Mouse (Mus musculus): ENCODE results near the gene Mfsd13b. TPM values are rescaled to one million over a fixed set of nuclear protein-coding genes. Genes with fewer than 3 reads are reported as not detected.
A peak's percentile ranks its signal among the peaks of the same experiment; 100 is the strongest.
"Not testable (repeated sequence)": the region's sequence is repeated elsewhere in the genome, so short reads cannot be mapped to it uniquely, and the experiment has no call there.

Mfsd13b gene
- polyA plus RNA-seq, 2 experiments, result 0.36 to 0.55 TPM

DNA sequence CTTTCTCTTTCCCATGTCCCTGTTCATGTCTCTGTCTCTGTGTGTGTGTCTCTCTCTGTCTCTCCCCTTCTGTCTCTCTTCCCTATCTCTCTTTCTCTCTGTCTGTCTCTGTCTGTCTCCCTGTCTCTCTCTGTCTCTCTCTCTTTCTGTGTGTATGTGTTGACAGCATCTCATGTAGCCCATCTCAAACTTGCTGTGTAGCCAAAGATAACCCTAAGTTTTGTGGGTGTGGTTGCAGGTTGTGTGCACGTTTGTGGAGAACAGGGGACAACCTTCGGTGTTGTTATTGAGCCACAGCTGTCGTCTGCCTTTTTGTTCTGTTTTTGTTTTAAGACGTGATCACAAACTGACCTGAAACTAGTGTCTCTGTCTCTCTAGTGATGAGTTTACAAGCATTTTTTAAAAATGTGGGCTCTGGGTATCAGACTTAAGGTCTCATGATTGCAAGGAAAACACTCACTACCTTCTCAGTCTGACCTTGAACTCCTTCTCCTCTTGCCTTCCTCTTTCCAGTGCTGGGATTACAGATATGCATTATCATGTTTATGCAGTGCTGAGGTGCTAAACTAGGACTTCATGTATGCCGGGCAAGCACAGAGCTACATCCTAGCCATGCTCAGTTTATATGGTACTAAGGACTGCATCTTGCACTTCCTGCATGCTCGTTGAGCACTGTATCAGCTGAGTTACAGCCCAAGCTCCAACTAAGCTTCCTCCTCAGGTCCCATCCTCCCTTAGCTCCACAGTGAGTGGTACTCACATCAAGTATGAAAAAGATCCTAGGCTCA is 43.1 kb downstream of the Mfsd13b start:
- no peak overlapping the region for H3K27ac ChIP-seq (replicated peaks; ENCODE audit: low read depth, low read length)
- no peaks in the 10 kb centered on the region for H3K9me3 ChIP-seq (ENCODE audit: control insufficient read depth, low read length)
- H3K9ac ChIP-seq (ENCODE audit: low read depth, low read length, severe bottlenecking), result no peak overlapping the region
- peaks cover 8% of the 10 kb centered on the region for H3K4me1 ChIP-seq (ENCODE audit: control insufficient read depth, insufficient read depth, low read length)
- H3K4me3 ChIP-seq (replicated peaks; ENCODE audit: low read length), result no peak overlapping the region
- H3K4me2 ChIP-seq (replicated peaks; ENCODE audit: low read depth, low read length, severe bottlenecking), result no peak overlapping the region
- ATAC-seq (ENCODE audit: low FRiP score, low read depth) (no peak), DNase-seq (ENCODE audit: low spot score) (no peak)
- H3K27me3 ChIP-seq (ENCODE audit: control insufficient read depth, insufficient read depth, low read length), result no peaks in the 10 kb centered on the region
- 55% methylated on average over 6 of the region's 6 CpGs for WGBS
- no peak for TF ChIP-seq POLR2A (IDR thresholded peaks at IDR 0.05; ENCODE audit: borderline replicate concordance, extremely low read depth, insufficient read depth, insufficient read length)
- no peaks in the 10 kb centered on the region for H3K36me3 ChIP-seq (ENCODE audit: control insufficient read depth, insufficient read depth, low read length)

DNA sequence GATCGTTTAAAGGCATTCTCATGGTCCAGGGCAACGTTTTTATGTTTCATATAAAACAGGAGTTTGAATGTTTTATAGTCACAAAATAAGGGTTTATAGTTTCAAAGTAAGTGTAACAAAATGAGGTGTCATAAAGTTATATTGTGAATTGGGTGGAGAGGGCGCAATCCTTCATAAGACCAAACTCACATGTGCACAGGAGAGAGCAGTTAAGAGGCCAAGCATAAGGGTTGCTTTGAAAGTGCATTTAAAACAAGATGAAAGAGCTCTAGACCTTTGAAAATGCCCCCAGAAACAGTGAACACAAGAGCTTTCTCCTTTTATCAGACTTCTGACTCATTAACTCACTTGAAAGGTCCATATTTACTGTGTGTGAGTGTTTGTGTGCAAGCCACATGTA is 44.0 kb downstream of the Mfsd13b start:
- DNase-seq (ENCODE audit: low spot score), result no peak
- 28% methylated on average over 3 of the region's 3 CpGs for WGBS
- H3K4me1 ChIP-seq (ENCODE audit: control insufficient read depth, insufficient read depth, low read length), result peaks cover 6% of the 10 kb centered on the region
- H3K9ac ChIP-seq (ENCODE audit: low read depth, low read length, severe bottlenecking), result no peak overlapping the region
- no peaks in the 10 kb centered on the region for H3K27me3 ChIP-seq (ENCODE audit: control insufficient read depth, insufficient read depth, low read length)
- no peak overlapping the region for H3K27ac ChIP-seq (replicated peaks; ENCODE audit: low read depth, low read length)
- no peak for ATAC-seq (ENCODE audit: low FRiP score, low read depth)
- H3K4me3 ChIP-seq (replicated peaks; ENCODE audit: low read length), result no peak overlapping the region
- no peak overlapping the region for H3K4me2 ChIP-seq (replicated peaks; ENCODE audit: low read depth, low read length, severe bottlenecking)
- no peaks in the 10 kb centered on the region for H3K9me3 ChIP-seq (ENCODE audit: control insufficient read depth, low read length)
- TF ChIP-seq POLR2A (IDR thresholded peaks at IDR 0.05; ENCODE audit: borderline replicate concordance, extremely low read depth, insufficient read depth, insufficient read length), result no peak
- no peaks in the 10 kb centered on the region for H3K36me3 ChIP-seq (ENCODE audit: control insufficient read depth, insufficient read depth, low read length)

DNA sequence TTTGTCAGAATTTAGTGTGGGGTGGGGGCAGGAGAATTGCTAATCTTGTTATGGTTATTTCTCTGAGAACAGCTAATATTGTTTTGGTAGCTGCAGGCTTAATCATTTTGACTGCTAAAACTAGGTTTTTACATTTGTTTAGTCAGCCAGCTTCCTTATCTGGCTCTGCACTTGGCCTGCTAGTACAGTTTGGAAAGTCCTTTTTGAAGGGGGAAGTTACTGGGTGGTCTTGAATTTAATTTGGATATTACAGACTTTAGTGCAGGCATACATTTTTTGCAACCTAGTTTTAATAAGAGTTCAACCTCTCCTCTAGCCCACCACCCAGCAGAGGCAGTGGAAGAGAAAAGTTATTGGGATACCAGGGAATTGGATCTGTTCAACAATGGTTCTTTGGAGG is 47.6 kb downstream of the Mfsd13b start:
- not testable (repeated sequence) for H3K9ac ChIP-seq (ENCODE audit: low read depth, low read length, severe bottlenecking); H3K36me3 ChIP-seq (ENCODE audit: control insufficient read depth, insufficient read depth, low read length); H3K4me2 ChIP-seq (replicated peaks; ENCODE audit: low read depth, low read length, severe bottlenecking); H3K9me3 ChIP-seq (ENCODE audit: control insufficient read depth, low read length); ATAC-seq (ENCODE audit: low FRiP score, low read depth); H3K4me3 ChIP-seq (replicated peaks; ENCODE audit: low read length); H3K4me1 ChIP-seq (ENCODE audit: control insufficient read depth, insufficient read depth, low read length); H3K27ac ChIP-seq (replicated peaks; ENCODE audit: low read depth, low read length); H3K27me3 ChIP-seq (ENCODE audit: control insufficient read depth, insufficient read depth, low read length); DNase-seq (ENCODE audit: low spot score)

DNA sequence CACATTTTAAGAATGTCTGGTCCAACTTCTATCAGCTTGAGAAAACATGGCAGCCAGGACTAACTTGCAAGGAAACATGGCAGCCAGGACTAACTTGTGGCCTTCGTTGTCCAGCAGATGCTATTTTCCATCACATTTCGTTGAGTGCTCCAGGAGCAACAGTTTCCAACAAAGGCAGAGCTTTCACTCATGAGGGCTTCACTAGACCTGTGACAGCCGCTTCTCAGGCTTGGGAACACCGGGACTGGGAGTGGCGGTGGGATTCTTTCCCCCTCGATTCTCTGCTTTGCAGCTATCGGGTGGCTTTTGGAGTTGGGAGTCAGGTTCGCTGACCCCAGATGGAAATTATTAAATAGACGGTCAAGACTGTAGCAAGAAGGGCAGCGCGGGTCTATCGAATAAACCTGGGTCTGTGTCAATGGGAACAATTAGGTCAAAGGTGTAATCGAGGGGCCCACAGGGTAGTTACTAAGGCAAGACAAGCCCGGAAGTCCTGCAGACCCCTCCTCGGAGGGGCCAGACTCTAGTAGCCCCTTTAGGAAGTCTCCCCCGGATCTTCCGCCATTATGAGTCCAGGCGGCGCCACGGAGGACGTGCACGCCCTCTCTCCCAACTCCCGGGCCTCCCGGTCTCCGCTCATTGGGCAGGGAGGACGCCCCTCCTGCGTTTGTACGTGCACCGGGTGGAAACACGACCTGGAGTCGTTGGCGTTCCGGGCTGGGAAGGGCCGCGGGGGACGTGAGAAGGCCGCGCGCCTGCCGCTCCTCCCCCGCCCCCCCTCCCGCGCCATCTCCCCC is 51.7 kb downstream of the Mfsd13b start, which contains the start of gene Mettl9:
Gene Mettl9, plus strand, starts transcription at position 590 of the 797 bp plus-strand sequence.
- Histone ChIP-seq H3K9me3 (ENCODE audit: control insufficient read depth, low read length) (no peaks in the 10 kb centered on the region), H3K9ac (ENCODE audit: low read depth, low read length, severe bottlenecking) (peak within 1 kb of the TSS; percentile 99), H3K27me3 (ENCODE audit: control insufficient read depth, insufficient read depth, low read length) (no peaks in the 10 kb centered on the region), H3K27ac (replicated peaks; ENCODE audit: low read depth, low read length) (peak within 1 kb of the TSS; percentile 98), H3K36me3 (ENCODE audit: control insufficient read depth, insufficient read depth, low read length) (no peaks in the 10 kb centered on the region), H3K4me3 (replicated peaks; ENCODE audit: low read length) (peak within 1 kb of the TSS; percentile 94), H3K4me1 (ENCODE audit: control insufficient read depth, insufficient read depth, low read length) (peaks cover 30% of the 10 kb centered on the region), H3K4me2 (replicated peaks; ENCODE audit: low read depth, low read length, severe bottlenecking) (peak within 1 kb of the TSS; percentile 70)
- WGBS, result 2% methylated on average over 38 of the region's 43 CpGs
- peak; percentile 99 for ATAC-seq (ENCODE audit: low FRiP score, low read depth)
- peak; percentile 92 for DNase-seq (ENCODE audit: low spot score)
- TF ChIP-seq POLR2A (IDR thresholded peaks at IDR 0.05; ENCODE audit: borderline replicate concordance, extremely low read depth, insufficient read depth, insufficient read length), result peak; percentile 75; the same call in 1 of the 2 replicates

DNA sequence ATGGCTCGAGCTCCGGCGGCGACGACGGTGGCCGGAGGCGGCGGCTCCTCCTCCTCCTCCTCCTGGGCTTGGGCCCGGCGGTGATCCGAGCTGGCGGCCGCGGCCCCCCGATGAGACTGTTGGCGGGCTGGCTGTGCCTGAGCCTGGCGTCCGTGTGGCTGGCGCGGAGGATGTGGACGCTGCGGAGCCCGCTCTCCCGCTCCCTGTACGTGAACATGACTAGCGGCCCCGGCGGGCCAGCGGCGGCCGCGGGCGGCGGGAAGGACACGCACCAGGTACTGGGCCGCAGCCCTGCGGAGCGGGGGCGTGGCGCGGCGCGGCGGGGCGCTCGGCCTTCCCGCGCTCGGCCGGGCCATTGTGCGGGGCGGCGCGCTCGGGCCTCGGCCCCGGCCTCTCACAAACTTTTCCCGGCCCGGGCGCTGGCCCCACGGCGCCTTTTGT is 52.4 kb downstream of the Mfsd13b start:
- ATAC-seq (ENCODE audit: low FRiP score, low read depth) (peak; percentile 63), DNase-seq (ENCODE audit: low spot score) (peak; percentile 10)
- peak overlapping the region; percentile 94 for H3K4me3 ChIP-seq (replicated peaks; ENCODE audit: low read length)
- peak overlapping the region; percentile 70 for H3K4me2 ChIP-seq (replicated peaks; ENCODE audit: low read depth, low read length, severe bottlenecking)
- no peak for TF ChIP-seq POLR2A (IDR thresholded peaks at IDR 0.05; ENCODE audit: borderline replicate concordance, extremely low read depth, insufficient read depth, insufficient read length)
- H3K4me1 ChIP-seq (ENCODE audit: control insufficient read depth, insufficient read depth, low read length), result peaks cover 36% of the 10 kb centered on the region
- no peaks in the 10 kb centered on the region for H3K27me3 ChIP-seq (ENCODE audit: control insufficient read depth, insufficient read depth, low read length)
- peak overlapping the region; percentile 99 for H3K9ac ChIP-seq (ENCODE audit: low read depth, low read length, severe bottlenecking)
- peak overlapping the region; percentile 98 for H3K27ac ChIP-seq (replicated peaks; ENCODE audit: low read depth, low read length)
- no peaks in the 10 kb centered on the region for H3K9me3 ChIP-seq (ENCODE audit: control insufficient read depth, low read length)
- no peaks in the 10 kb centered on the region for H3K36me3 ChIP-seq (ENCODE audit: control insufficient read depth, insufficient read depth, low read length)
- 0% methylated on average over 27 of the region's 63 CpGs for WGBS

Data from limb, embryonic 14.5 days (tissue).